Mouse (Mus musculus): ENCODE measurements around the gene Lpin1. TPM values are rescaled to one million over a fixed set of nuclear protein-coding genes. Genes with fewer than 3 reads are reported as not detected.

The Lpin1 gene
- 100 to 1,000 TPM; 130 to 137 TPM for total RNA-seq (2021)
- long read RNA-seq, experiment 1, full-length matches to known transcripts: 5 of 74 reads
- long read RNA-seq, experiment 1, partial matches to known transcripts: 39 of 74 reads
- long read RNA-seq, experiment 1, other reads (novel, unspliced or antisense): 30 of 74 reads
- long read RNA-seq, experiment 2, full-length matches to known transcripts: 5 of 57 reads
- long read RNA-seq, experiment 2, partial matches to known transcripts: 45 of 57 reads
- long read RNA-seq, experiment 2, other reads (novel, unspliced or antisense): 7 of 57 reads

DNA sequence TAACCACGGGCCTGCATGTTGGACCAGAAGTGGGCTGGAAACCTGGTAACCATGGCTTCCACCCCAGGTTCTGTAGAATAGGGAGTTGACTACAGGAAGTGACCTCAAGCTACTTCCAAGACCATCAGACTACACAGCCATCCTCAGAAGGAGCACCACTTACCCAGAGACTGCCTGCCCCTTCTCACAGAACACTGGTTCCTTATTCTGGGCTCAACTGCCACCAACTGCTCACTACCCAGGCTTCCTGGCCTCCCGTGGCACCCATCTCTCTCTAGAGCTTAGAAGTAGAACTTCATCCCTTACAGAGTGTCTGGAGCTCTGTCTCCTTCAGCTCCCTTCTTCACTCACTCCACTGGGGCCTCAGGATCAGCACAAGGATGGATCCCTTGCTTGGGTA is at the start of gene Lpin1:
TSS of gene Lpin1 (minus strand) at position 31 of the 400 bp plus-strand sequence.
- intact Hi-C loops (cut with DNase I): no loop called here
- no peak for DNase-seq

DNA sequence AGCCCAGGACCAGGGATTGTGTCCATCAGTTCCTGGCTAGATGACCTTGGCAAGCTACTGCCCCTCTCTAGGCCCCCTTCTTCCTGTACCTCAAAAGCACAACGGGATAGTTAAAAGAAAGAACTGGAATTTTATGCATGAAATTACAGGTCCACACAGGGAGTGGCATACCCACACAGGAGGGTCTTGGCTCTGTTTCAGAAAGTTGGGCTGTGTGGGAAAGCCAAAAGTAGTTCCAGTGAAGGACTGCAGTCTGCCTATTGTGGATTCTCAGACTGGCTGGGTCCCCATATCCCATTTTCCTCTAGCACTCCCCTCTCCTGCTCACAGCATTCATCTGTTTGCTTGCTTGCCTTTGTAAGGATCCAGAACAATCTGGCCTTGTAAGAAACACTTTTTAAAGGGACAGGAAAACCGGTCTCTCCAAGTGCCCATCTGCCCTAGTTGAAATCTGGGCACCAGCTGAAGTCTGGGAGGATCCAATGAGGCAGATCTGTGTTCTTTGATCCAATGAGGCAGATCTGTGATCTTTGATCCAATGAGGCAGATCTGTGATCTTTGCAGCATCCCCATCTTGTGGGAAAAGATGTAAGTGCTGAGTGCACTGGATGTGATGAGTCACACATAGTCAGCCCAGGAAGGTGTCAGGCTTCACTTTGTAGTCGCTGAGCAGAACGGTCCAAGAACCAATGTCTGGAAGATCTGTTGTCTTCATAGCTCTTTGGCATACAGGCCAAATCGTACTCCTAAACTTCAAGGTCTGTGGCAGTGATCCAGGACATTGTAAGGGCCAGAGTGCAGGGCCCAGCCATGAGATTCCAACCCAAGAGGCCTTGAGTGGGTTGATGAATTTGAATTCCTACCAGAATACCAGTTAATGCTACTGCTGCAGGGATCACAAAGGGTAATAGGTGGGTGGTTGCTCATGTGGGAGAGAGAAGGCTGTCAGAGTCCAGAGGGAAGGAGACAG is 46.4 kb upstream of the Lpin1 start:
- intact Hi-C loops (cut with DNase I): no loop called here
- DNase-seq: no peak

DNA sequence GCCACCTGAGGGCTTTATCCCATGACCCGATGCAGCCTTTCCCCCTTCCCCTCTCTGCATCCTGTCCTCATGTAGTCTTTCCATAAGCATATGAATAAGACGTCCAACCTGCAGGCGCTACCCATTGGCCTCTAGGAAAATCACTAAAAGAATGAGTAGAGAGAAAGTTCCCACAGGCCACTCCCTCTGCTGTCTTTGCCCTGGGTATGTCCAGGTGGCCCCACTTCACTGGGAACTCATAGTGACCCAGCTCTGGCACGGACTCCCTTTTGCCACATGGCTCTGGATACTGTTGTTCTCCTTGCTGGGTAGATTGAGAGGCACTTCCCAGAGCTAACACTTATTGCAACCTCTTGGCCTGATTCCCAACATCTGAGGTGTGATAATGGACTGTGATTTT is 44.8 kb upstream of the Lpin1 start:
- intact Hi-C loops (cut with DNase I): no loop called here
- no peak for DNase-seq

DNA sequence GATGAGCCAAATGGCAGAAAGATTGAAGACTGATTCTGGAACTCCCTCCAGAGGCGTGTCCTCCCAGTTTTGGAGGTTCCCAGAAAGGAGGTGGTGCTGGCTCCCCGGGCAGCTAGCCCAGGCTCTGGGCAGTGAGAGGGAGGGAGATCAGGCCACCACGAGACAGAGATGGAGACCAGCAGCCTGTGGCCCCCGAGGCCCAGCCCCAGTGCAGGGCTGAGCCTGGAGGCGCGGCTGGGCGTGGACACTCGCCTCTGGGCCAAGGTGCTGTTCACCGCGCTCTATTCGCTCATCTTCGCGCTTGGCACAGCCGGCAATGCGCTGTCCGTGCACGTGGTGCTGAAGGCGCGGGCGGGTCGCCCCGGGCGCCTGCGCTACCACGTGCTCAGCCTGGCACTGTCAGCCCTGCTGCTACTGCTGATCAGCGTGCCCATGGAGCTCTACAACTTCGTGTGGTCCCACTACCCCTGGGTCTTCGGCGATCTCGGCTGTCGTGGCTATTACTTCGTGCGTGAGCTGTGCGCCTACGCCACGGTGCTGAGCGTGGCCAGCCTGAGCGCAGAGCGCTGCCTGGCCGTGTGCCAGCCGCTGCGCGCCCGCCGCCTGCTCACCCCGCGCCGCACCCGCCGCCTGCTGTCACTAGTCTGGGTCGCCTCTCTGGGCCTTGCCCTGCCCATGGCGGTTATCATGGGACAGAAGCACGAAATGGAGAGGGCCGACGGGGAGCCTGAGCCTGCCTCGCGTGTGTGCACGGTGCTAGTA is 42.7 kb upstream of the Lpin1 start, which contains the start of gene Ntsr2:
TSS of gene Ntsr2 (plus strand) at position 51 of the 762 bp plus-strand sequence.
- DNase-seq: peak; percentile 82 to 89
- intact Hi-C loops (cut with DNase I): no loop called here

DNA sequence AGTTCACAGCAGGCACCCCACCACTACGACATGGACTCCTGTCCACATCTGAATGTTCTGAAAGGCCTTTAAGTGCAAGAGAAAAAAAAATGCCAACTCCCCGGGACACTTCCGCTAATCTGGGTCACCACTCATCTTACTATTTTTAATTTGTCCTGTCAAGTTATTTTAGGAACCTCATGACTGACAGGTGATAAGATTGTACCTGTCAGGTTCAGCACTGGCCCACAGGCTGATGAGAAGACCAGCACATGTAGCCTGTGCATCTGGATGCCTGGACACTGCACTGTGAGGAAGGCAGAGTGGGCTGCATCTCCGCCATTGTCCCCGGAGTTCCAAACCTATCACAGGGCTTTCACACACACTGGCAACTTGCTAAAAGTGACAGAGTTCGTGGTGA is 39.1 kb upstream of the Lpin1 start:
- intact Hi-C loops (cut with DNase I): no loop called here
- peak in 1 of 2 experiments; percentile 22 for DNase-seq

DNA sequence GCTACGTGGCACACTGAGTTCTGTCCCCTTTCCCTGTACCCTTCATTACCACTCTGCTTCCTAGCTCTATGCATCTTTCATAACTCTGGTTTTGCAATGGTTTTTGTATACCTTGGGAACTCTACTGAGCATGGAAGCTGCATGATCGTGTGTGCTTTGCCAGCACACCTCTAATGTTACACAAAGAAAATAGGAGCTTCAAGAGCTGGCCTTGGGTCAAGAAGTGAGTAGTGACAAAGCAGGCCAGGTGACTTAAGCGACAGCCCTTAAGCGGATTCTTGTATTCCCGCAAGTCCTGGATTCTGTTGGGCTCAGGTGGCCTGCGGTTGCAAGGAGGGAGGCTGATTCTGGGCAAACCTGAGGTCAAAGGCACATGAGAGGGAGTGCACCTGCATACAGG is 37.5 kb upstream of the Lpin1 start:
- no peak for DNase-seq
- intact Hi-C loops (cut with DNase I): no loop called here

DNA sequence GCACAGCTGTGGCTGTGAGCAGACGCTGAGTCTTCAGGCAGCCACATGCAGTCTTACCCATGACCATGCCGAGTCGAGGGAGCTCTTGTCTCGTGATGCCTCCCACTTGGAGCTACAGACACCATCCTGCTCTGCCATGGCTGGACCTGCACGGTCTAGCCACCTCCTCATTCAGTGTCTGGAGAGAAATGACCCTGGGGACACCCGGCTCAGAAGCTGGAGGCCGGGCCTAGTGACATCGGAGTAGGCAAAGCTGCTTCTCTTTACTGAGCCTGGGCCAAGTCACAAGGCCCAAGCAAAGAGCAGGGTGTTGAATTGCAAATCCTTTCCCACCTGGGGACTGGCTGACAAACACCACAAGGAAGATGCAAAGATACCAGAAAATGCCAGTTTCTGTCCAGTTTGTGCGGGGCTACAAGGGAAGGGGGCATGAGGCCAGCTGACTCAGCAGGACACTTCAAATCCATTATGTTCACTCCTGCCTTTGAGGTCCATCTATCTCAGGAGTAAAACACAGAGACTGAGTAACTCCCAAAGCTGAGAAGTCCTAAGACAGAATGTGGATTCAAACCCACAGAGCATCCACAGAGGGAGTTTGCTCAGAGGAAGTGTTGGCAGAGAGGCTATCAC is 36.1 kb upstream of the Lpin1 start:
- peak; percentile 26 to 29 for DNase-seq
- intact Hi-C loops (cut with DNase I): no loop called here

DNA sequence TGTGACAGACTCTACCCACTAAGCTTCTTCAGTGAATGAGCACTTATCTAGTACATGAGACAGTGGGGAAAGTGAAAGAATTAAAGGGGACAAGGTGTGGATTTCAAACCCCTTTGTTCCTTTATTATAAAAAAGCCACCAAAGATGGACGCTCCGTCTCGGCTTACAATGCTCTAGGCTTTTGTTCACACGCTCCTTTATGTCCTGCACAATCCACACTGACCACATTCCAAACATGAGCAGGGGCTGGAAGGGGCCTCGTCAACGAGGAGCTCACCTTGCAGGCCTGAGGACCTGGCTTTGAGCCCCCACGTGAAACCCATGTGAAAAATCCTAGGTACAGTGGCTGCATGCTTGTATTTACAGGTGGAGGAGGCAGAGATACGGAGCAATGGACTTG is 33.9 kb upstream of the Lpin1 start:
- intact Hi-C loops (cut with DNase I): no loop called here
- DNase-seq: no peak

DNA sequence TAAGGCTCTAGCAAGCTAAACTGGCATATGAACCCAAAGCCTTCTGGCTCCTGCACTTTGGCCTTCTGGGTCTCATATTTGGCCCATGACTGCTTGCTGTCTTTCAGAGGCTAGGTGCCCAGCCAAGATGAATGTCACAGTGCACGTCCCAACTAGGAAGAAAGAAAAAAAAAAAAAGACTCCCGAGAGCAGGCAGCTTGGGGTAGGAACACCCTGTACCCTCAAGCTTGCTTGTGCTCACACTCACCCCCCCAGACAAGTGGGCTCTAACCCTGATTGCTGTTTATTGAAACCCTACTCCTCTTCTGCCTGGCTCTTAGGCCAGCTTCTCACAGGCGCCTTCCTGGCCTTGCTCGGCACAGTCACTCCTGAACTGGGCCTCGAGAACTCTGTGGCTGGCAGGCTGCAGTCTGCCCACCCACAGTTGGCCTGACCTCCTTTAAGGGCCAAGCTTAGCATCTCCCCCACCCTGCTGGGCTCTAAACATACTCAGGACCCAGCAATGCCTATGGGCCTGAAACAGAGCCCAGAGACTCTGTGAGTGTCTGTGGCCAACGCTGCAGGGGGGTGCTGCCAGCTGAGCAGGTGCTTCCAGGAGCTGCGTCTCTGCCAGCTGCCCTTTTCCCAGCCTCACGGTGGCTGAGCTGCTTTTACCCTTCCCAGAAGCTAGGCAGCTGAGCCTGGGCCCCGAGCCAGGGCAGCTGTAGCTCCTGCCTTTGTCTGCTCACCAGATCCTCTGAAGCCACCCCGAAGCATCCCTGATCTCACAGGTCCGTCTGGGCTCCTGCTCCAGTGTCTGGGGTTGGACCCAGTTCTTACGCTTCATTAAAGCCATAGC is 33.0 kb upstream of the Lpin1 start:
- intact Hi-C loops (cut with DNase I): no loop called here
- peak; percentile 71 to 77 for DNase-seq

DNA sequence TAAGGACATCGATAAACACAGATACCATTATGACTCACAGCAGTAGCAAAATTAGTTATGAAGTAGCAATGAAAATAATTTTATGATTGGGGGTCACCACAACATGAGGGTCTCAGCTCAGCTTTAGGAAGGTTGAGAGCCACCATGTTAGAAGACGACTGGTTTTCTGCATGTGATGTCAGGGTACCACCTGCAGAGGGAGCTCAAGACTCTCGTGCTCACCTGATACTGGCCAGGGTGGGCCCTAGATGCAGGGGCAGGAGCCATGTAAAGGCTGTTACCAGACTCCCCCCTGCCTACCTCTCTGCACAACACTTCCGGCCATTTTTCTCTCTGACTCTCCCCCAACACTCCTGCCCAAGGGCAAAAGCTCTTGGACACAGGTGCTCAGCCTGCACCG is 31.2 kb upstream of the Lpin1 start:
- DNase-seq: no peak
- intact Hi-C loops (cut with DNase I): no loop called here

DNA sequence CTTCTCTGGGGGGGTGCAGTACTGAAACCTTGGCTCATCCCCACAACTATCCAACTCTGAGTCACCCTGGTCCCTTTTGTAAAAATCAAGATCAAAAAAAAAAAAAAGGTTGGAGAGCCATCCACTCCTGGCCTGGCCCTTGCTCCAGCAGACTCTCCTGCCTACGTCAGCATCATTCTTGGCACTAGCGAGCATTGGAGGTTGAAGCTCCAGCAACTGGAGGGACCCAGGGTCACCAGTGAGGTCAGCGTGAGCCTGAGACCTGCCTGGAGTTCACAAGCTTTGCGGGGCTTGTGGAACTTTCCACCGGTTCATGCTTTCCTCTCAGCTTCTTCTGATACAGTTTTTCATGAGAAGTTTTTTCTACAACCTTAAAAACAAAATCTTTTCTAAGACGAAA is 29.3 kb upstream of the Lpin1 start:
- DNase-seq: peak in 1 of 2 experiments; percentile 30

DNA sequence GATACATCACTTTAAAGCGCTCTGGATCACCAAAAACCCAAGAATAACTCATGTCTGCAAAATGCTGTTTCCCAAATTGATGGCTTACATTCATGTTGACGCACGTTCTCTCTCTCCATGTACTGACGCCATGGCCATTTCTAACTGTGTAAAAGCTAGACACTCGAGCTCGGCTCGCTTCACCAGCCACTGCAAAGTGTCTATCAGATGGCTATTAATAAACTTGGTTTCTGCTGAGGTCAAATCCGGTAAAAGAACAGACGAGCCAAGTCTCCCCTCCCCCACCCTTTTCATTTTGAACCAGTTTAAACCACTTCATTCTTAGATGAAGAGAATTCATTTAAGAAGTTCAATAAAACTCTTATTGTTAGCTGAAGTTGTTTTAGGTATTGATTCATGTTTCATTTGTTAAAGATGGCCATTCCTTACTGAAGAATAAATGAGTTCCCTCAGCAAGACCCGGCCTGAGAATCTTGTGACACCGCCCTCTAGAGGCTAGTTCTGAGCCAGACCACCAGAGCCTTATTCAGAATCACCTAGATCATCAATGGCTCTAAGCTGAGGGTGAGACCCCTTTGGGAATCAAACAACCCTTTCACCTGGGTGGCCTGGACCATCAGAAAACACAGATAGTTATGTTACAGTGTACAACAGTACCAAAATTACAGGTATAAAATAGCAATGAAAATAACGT is 28.5 kb upstream of the Lpin1 start:
- peak in 1 of 2 experiments; percentile 51 for DNase-seq

More for the DNA sequence above, 29.3 kb upstream of the Lpin1 start:
- intact Hi-C loops (cut with DNase I): no loop called here

DNA sequence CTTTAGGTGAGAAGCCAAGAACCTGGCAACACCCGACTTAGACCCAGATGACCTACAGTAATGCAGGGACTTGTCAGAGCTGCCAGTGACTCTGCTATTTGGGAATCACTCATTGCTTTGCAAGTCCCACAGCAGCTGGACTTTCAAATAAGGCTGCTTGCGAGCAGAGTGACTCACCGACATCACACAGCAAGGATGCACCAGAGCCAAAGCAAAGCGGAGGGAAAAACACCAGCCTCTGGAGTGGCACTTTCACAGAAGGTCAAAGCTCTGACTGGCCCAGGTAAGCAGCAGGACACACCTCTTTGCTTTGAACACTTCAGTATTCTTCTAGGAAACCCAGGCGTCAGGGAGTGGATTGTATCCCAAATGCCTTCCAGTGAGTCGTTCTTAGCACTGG is 25.1 kb upstream of the Lpin1 start:
- no peak for DNase-seq
- intact Hi-C loops (cut with DNase I): no loop called here

More for the DNA sequence above, 28.5 kb upstream of the Lpin1 start:
- intact Hi-C loops (cut with DNase I): no loop called here

DNA sequence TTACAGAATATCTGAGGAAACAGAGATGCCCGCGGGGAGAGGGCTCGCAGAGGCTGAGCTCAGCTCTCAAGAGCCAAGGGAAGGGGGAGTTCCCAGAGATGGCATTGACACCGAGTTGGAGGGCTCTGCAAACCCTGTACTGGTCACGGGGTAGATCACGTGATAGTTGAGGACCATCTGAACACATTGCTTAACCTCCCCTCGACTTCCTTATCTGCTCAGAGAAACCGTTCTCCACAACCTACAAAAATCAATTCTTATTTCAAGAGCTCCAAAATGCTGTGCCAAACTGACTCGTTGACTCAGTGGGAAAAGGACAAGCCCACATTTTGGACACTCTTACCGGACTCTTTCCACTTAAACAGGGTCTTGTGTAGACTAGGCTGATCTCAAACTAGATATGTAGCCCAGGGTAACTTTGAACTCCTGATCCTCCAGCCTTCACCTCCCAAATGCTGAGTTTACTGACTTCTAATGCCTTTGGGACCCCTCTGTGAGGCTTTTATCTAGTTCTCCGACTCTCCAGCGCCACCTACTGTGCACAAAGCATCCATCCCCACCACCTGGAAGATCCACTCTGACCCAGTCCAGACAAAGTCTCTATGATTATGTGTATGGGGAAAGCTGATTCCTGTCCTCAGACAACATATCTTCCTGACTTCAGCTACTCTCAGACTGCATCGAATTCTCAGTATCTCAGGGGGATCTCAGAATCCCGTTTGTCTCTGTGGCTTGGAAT is 23.5 kb upstream of the Lpin1 start:
- intact Hi-C loops (cut with DNase I): loop anchor here (5.0 kb wide), 1 partner anchor 67 kb away; no protein-coding TSS in a partner anchor
- DNase-seq: peak; percentile 64 to 74

DNA sequence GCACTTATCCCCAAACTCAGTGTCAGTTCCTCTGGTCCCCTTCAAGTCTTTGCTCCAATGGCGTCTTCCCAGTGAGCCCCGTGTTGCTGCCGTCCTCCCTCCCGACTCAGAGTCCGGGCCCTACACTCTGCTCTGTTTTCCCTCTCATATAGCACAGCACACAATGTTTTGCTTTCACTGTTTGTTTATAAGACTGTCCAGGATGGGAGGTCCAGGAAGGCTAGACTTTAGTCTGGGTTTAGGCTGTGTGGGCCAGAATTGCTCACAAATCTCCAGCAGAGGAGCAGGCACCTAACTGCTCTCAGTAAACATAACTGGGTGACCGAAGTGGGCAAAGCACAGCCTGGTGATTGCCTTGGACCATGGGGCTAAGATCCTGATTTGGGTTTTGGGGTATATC is 22.5 kb upstream of the Lpin1 start:
- intact Hi-C loops (cut with DNase I): loop anchor here (5.0 kb wide), 1 partner anchor 66 kb away; no protein-coding TSS in a partner anchor
- DNase-seq: no peak

DNA sequence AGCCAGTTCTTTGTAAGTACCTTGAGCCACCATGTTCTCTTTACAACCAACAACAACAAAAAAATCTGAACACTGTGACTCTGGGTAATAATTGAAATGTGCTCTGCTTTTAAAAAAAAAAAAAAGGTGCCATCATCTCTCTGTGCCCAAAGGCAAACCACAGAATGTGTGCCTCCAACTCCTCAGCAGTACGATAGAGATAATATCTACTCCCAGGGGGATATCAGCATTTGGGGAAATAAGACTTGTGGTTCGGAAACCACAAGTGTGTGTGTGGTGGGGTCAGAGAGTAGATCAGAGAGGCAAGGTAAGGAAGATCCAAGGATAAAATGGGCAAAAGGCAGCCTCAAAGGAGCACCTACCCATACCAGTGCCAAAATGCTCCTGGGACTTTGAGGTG is 20.7 kb upstream of the Lpin1 start:
- intact Hi-C loops (cut with DNase I): loop anchor here (5.0 kb wide), 1 partner anchor 64 kb away; no protein-coding TSS in a partner anchor
- no peak for DNase-seq

DNA sequence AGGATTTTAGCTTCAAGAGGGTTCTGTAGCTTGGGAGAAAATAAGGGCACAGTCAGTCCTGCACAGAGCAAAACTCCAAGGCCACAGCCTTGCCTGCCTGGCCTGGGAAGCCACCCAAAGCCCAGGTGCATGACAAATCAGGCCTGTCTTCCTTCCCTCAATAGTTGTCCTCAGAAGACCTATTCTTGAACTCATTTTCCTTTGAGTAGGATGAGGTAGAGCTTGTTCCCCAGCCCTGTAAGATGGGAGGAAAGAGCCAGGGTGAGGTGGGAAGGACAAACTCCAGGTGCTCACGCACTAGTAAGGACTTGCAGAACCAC is 20.1 kb upstream of the Lpin1 start:
- intact Hi-C loops (cut with DNase I): loop anchor here (5.0 kb wide), 1 partner anchor 64 kb away; no protein-coding TSS in a partner anchor
- DNase-seq: peak; percentile 15 to 19
